Mouse (Mus musculus) limb, embryonic 13.5 days (tissue): Measurements from ENCODE around the gene Ngf. TPM values are rescaled to one million over a fixed set of nuclear protein-coding genes. Genes with fewer than 3 reads are reported as not detected.
A peak's percentile ranks its signal among the peaks of the same experiment; 100 is the strongest.

Source experiments
- ATAC-seq: fragments of 200-750 bp; cut with Nextera tagmentation; 2 replicates; pipeline ENCODE4 v1.8.0; 2017; ENCODE audit warnings: low read depth, moderate number of reproducible peaks, moderate TSS enrichment; ENCODE audit not compliant: low FRiP score
- H3K27ac ChIP-seq: fragments of 300-500 bp; sonication (generic); 2 replicates; pipeline ENCODE4 v1.5.1; 2015; ENCODE audit warnings: inconsistent platforms, mild to moderate bottlenecking, moderate library complexity
- H3K27me3 ChIP-seq: fragments of 300-500 bp; sonication (generic); 2 replicates; pipeline ENCODE4 v1.6.1; 2015; ENCODE audit warnings: mild to moderate bottlenecking, inconsistent platforms
- H3K36me3 ChIP-seq: fragments of 300-500 bp; sonication (generic); 2 replicates; pipeline ENCODE4 v1.6.1; 2015; ENCODE audit warnings: inconsistent platforms, mild to moderate bottlenecking, moderate library complexity
- H3K4me1 ChIP-seq: fragments of 300-500 bp; sonication (generic); 2 replicates; pipeline ENCODE4 v1.6.1; 2015; ENCODE audit warnings: inconsistent platforms
- H3K4me2 ChIP-seq: fragments of 300-500 bp; sonication (generic); replicated peaks from 2 replicates; pipeline ENCODE4 v1.6.1; 2015; ENCODE audit warnings: inconsistent platforms, mild to moderate bottlenecking, moderate library complexity
- H3K4me3 ChIP-seq: fragments of 300-500 bp; sonication (generic); 2 replicates; pipeline ENCODE4 v1.5.1; 2015; ENCODE audit warnings: moderate library complexity, mild to moderate bottlenecking, inconsistent platforms
- H3K9ac ChIP-seq: fragments of 300-500 bp; sonication (generic); 2 replicates; pipeline ENCODE4 v1.6.1; 2015; ENCODE audit warnings: mild to moderate bottlenecking, inconsistent platforms
- H3K9me3 ChIP-seq: fragments of 300-500 bp; sonication (generic); 2 replicates; pipeline ENCODE4 v1.6.1; 2016; ENCODE audit warnings: inconsistent platforms
- WGBS: fragments of 180-500 bp; shearing (Covaris S2); methylation state at CpG from one replicate; pipeline ENCODE4 v1.1.7; 2015; 5-methylcytosine and 5-hydroxymethylcytosine counted together
- polyA plus RNA-seq: library from polyadenylated mRNA; unstranded; fragments of >200 nt; fragmentation: Nextera tagmentation; extraction: Ambion mirVana; gene quantifications from 2 replicates; pipeline ENCODE4 v1.2.1, GENCODE M21; 2015

Gene Ngf
- polyA plus RNA-seq, 1 experiment from 2014 or later: 8.7 TPM

- Histone ChIP-seq H3K4me1 (peaks cover 35% of the 10 kb centered on the region), H3K9ac (no peak overlapping the region), H3K27ac (no peak overlapping the region), H3K36me3 (no peaks in the 10 kb centered on the region), H3K4me3 (no peak overlapping the region), H3K4me2 (no peak overlapping the region), H3K27me3 (no peaks in the 10 kb centered on the region), H3K9me3 (no peaks in the 10 kb centered on the region)
- ATAC-seq: no peak
- WGBS: 72% methylated on average over 3 of the region's 3 CpGs
Measured at GRCm38 (mm10) chr3:102509601-102510000, 39.9 kb downstream of the Ngf start.

- no peaks in the 10 kb centered on the region; the same call in 1 of the 2 replicates for H3K36me3 ChIP-seq
- H3K27me3 ChIP-seq: no peaks in the 10 kb centered on the region
- no peak overlapping the region for H3K4me3 ChIP-seq
- ATAC-seq: no peak
- WGBS: 84% methylated on average over 4 of the region's 4 CpGs
- H3K27ac ChIP-seq: no peak overlapping the region
- H3K9me3 ChIP-seq: no peaks in the 10 kb centered on the region
- no peak overlapping the region for H3K9ac ChIP-seq
- peaks cover 9% of the 10 kb centered on the region for H3K4me1 ChIP-seq
- H3K4me2 ChIP-seq: no peak overlapping the region
Measured at GRCm38 (mm10) chr3:102516937-102517336, 47.2 kb downstream of the Ngf start.

GRCm38 (mm10) chr3:102521061-102521460 is 51.3 kb downstream of the Ngf start:
- no peaks in the 10 kb centered on the region for H3K9me3 ChIP-seq
- H3K4me3 ChIP-seq: no peak overlapping the region
- H3K36me3 ChIP-seq: no peaks in the 10 kb centered on the region; the same call in 1 of the 2 replicates
- H3K4me2 ChIP-seq: no peak overlapping the region
- no peak overlapping the region for H3K9ac ChIP-seq
- no peak overlapping the region for H3K27ac ChIP-seq
- H3K4me1 ChIP-seq: peaks cover 27% of the 10 kb centered on the region
- ATAC-seq: 0 out of 2 replicates have a peak, but pooled peaks have one; percentile 33
- WGBS: 39% methylated on average over 5 of the region's 5 CpGs
- H3K27me3 ChIP-seq: no peaks in the 10 kb centered on the region

GRCm38 (mm10) chr3:102523711-102524110 is 54.0 kb downstream of the Ngf start:
- H3K27me3 ChIP-seq: no peaks in the 10 kb centered on the region
- H3K4me1 ChIP-seq: peaks cover 49% of the 10 kb centered on the region
- no peaks in the 10 kb centered on the region for H3K36me3 ChIP-seq
- H3K27ac ChIP-seq: no peak overlapping the region
- ATAC-seq: no peak
- no peak overlapping the region for H3K4me3 ChIP-seq
- no peaks in the 10 kb centered on the region for H3K9me3 ChIP-seq
- no peak overlapping the region for H3K4me2 ChIP-seq
- H3K9ac ChIP-seq: no peak overlapping the region
- WGBS: 82% methylated on average over 2 of the region's 2 CpGs

GRCm38 (mm10) chr3:102524951-102525350 is 55.2 kb downstream of the Ngf start:
- H3K9me3 ChIP-seq: no peaks in the 10 kb centered on the region
- H3K4me1 ChIP-seq: peaks cover 52% of the 10 kb centered on the region
- H3K27ac ChIP-seq: no peak overlapping the region
- WGBS: 27% methylated on average over 7 of the region's 7 CpGs
- no peak for ATAC-seq
- no peak overlapping the region for H3K4me3 ChIP-seq
- no peak overlapping the region for H3K4me2 ChIP-seq
- H3K27me3 ChIP-seq: no peaks in the 10 kb centered on the region
- H3K36me3 ChIP-seq: no peaks in the 10 kb centered on the region
- H3K9ac ChIP-seq: no peak overlapping the region

DNA sequence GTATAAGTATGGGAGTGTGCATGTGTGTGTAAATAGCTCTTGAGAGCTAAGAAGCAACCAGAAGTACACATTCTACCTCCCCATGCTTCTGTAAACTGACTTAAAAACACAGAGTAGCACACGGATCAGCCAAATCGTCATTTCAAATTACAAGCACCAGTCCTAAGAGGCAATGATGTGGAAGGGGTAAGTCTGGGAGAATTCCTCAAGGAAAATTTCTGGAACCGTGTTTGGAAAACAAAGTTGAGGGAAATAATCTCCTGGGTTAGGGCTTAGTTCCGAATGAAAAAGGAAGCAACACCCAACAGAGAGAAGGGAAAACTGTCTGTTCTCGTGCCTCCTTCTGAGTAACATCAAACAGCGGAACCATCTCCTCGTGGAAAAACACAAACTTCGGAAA is 56.1 kb downstream of the Ngf start:
- H3K9me3 ChIP-seq: no peaks in the 10 kb centered on the region
- H3K27ac ChIP-seq: peak overlapping the region; percentile 67; the same call in 1 of the 2 replicates
- ATAC-seq: no peak
- H3K4me2 ChIP-seq: peak overlapping the region; percentile 45
- 43% methylated on average over 8 of the region's 8 CpGs for WGBS
- no peaks in the 10 kb centered on the region for H3K27me3 ChIP-seq
- no peaks in the 10 kb centered on the region for H3K36me3 ChIP-seq
- no peak overlapping the region for H3K9ac ChIP-seq
- H3K4me1 ChIP-seq: peaks cover 52% of the 10 kb centered on the region
- H3K4me3 ChIP-seq: no peak overlapping the region

DNA sequence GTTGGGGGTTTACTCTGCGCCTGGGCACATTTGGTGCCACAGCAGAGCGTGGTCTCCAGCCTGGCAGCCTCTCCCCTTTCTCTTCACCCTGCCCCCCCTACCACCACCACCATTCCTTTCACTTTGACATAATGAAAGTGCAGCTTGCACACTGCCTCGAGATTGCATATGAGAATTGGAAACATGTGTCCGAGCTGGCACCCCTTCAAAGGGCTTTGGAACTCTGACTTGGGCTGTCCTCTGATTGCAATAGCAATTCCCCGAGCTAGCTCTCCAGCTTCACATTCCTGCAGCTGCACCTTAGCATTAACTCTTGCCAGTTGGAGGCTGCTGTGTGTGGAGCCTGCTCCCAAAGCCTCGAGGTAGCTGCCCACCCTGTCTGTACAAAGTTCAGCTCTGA is 56.8 kb downstream of the Ngf start:
- H3K4me3 ChIP-seq: no peak overlapping the region
- H3K9ac ChIP-seq: no peak overlapping the region
- H3K4me1 ChIP-seq: peaks cover 46% of the 10 kb centered on the region
- peak overlapping the region; percentile 67; the same call in 1 of the 2 replicates for H3K27ac ChIP-seq
- H3K27me3 ChIP-seq: no peaks in the 10 kb centered on the region
- peak overlapping the region; percentile 45 for H3K4me2 ChIP-seq
- no peaks in the 10 kb centered on the region for H3K9me3 ChIP-seq
- peak; percentile 85 for ATAC-seq
- H3K36me3 ChIP-seq: no peaks in the 10 kb centered on the region
- WGBS: 18% methylated on average over 6 of the region's 6 CpGs

- no peak overlapping the region for H3K27ac ChIP-seq
- no peaks in the 10 kb centered on the region for H3K36me3 ChIP-seq
- no peak overlapping the region for H3K4me2 ChIP-seq
- no peak for ATAC-seq
- H3K4me3 ChIP-seq: no peak overlapping the region
- no peaks in the 10 kb centered on the region for H3K9me3 ChIP-seq
- H3K9ac ChIP-seq: no peak overlapping the region
- H3K4me1 ChIP-seq: no peaks in the 10 kb centered on the region
- WGBS: 87% methylated on average over 1 of the region's 1 CpGs
- H3K27me3 ChIP-seq: no peaks in the 10 kb centered on the region
Measured at GRCm38 (mm10) chr3:102534744-102535143, 65.0 kb downstream of the Ngf start.

DNA sequence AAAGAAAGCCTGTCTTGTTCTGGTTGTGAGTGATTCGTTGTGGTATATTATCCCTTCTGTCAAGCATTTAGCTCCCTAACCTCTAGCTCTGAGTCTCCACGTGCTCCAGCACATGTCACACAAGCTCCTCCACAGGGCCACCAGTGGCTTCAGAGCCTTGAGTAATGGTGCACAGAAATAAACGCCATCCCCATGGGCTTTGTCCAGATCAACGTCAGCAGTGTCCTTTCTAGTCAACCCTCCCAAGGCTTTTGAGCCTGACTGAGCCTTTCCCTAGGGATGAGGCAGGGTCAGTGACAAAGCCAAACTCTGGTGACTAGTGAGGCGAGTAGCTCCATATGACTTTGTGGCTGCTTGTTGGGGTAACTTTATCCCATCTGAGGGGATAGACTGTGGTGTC is 73.9 kb downstream of the Ngf start:
- ATAC-seq: no peak
- 79% methylated on average over 5 of the region's 5 CpGs for WGBS
- H3K9ac ChIP-seq: no peak overlapping the region

GRCm38 (mm10) chr3:102547536-102547935 is 77.8 kb downstream of the Ngf start:
- no peak for ATAC-seq
- H3K4me1 ChIP-seq: no peaks in the 10 kb centered on the region
- WGBS: 83% methylated on average over 5 of the region's 5 CpGs

More for the DNA sequence above, 73.9 kb downstream of the Ngf start:
- Histone ChIP-seq H3K4me1 (no peaks in the 10 kb centered on the region), H3K4me2 (no peak overlapping the region), H3K36me3 (no peaks in the 10 kb centered on the region), H3K27me3 (no peaks in the 10 kb centered on the region), H3K9me3 (no peaks in the 10 kb centered on the region), H3K27ac (no peak overlapping the region), H3K4me3 (no peak overlapping the region)

DNA sequence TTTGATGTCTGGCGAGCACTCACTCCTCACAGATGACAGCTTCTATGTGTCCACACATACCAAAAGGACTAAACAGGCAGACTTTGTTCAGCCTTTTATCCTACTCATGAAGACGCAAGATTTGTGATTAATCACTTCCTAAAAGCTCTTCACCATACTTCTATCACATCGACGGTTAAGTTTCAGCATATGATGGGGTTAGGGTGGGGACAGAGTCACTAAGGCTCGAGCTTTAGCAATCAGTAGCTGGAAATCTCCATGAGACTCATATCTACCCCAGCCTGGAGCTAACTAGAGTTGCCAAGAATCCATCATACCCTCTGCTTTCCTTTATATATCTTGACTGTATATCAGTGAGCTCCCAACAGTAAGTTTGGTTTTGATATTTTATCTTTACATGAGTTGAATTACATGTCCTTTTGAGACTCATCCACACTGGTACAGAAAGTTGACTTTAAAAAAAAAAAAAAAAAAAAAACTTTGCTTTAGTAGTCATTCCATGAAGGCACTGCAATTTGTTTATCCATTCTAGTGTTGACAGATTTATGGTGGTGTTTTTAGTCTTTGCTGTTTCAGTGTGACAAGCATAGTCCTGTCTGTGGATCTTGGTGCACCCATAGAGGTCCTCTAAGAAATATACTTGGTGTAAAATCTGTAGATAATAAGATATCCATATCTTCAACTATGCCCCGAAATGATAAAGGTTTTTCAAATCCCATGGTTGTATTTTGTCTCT is 84.4 kb downstream of the Ngf start:
- WGBS: 67% methylated on average over 6 of the region's 6 CpGs
- Histone ChIP-seq H3K9ac (no peak overlapping the region), H3K9me3 (no peaks in the 10 kb centered on the region), H3K4me3 (no peak overlapping the region), H3K36me3 (no peaks in the 10 kb centered on the region), H3K27ac (no peak overlapping the region), H3K4me2 (no peak overlapping the region), H3K4me1 (peaks cover 6% of the 10 kb centered on the region; the same call in 1 of the 2 replicates), H3K27me3 (no peaks in the 10 kb centered on the region)
- ATAC-seq: no peak

More at GRCm38 (mm10) chr3:102547536-102547935, 77.8 kb downstream of the Ngf start:
- H3K4me2 ChIP-seq: no peak overlapping the region
- no peaks in the 10 kb centered on the region for H3K27me3 ChIP-seq
- H3K9ac ChIP-seq: no peak overlapping the region
- H3K9me3 ChIP-seq: no peaks in the 10 kb centered on the region
- H3K36me3 ChIP-seq: no peaks in the 10 kb centered on the region
- H3K27ac ChIP-seq: no peak overlapping the region
- H3K4me3 ChIP-seq: no peak overlapping the region

DNA sequence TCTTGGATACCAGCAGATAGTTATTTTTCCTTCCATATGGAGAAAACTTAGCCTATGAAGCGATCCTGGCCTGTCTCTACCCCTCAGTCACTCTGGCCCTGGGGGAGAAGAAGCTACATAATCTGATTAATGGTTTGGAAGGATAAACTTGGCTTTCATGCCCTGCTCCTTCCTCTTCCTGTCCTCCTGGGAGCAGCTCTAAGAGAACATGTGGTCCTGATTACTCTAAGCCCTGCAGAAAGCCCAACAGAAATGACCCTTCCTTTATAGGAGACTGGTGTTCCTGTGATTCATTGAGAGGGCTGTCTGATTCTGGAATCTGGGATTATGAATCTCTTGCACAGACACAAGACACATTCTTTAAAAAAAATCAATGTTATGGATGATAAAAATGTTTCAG is 86.4 kb downstream of the Ngf start:
- 28% methylated on average over 1 of the region's 1 CpGs for WGBS
- Histone ChIP-seq H3K4me2 (no peak overlapping the region), H3K9me3 (no peaks in the 10 kb centered on the region), H3K27me3 (no peaks in the 10 kb centered on the region), H3K27ac (no peak overlapping the region), H3K9ac (no peak overlapping the region), H3K4me3 (no peak overlapping the region), H3K36me3 (no peaks in the 10 kb centered on the region), H3K4me1 (peaks cover 6% of the 10 kb centered on the region; the same call in 1 of the 2 replicates)
- no peak for ATAC-seq

GRCm38 (mm10) chr3:102556645-102557044 is 86.9 kb downstream of the Ngf start:
- Histone ChIP-seq H3K9me3 (no peaks in the 10 kb centered on the region), H3K27ac (no peak overlapping the region), H3K27me3 (no peaks in the 10 kb centered on the region), H3K4me1 (peaks cover 6% of the 10 kb centered on the region; the same call in 1 of the 2 replicates), H3K4me3 (no peak overlapping the region), H3K36me3 (no peaks in the 10 kb centered on the region), H3K9ac (no peak overlapping the region), H3K4me2 (no peak overlapping the region)
- ATAC-seq: no peak
